Comparison of ENCODE assay signal across 7 mouse cellular contexts in the genomic region with DNA sequence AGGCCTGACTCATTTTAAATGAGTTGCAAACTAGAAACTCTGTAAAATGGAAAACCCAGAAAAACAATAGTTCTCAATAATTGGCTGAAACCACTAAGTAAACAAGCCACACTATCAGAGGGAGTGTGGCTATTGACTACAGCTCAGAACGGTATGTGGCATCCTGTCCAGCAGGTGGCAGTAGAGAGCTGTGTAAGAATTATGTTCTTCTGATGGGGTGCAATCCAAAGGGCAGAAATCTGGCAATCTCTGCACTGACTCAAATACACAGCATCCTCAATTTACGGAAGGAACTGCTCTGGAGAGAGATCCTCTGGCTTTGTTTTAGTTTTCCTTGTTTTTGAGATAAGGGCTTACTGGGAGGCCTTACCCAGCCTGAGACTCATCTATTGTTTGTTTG. TPM values are rescaled to one million over a fixed set of nuclear protein-coding genes. Genes with fewer than 3 reads are reported as not detected.
A peak's percentile ranks its signal among the peaks of the same experiment; 100 is the strongest.
DNase-seq lines count a peak whose midpoint lies in the region; ATAC-seq and TF ChIP-seq lines count a peak whose summit lies in the region.

No protein-coding gene starts in this region.

- H3K9ac ChIP-seq in hindbrain, embryonic 16.5 days (ENCODE audit: low read depth, low read length): no peak overlapping the region

- DNase-seq in T-cell, adult 2 months (ENCODE audit: low spot score): peak; percentile 80
- peak; percentile 84 to 88 for DNase-seq in cerebellum, adult 2 months
- peak; percentile 46 to 81 for DNase-seq in frontal cortex, postnatal 10 days (ENCODE audit: low spot score in 2 of 2)
- peak; percentile 87 to 93 for DNase-seq in left cerebral cortex, adult 18-20 months (ENCODE audit: low spot score in 2 of 2)
- DNase-seq in mesoderm, embryonic 11.5 days (ENCODE audit: low read depth, low spot score): peak; percentile 89
- DNase-seq in spleen, adult 12 weeks (ENCODE audit: low spot score): peak; percentile 54

- H3K4me3 ChIP-seq in cerebellum, adult 2 months (replicated peaks; ENCODE audit: insufficient read depth, low read depth, low read length): no peak overlapping the region
- H3K4me3 ChIP-seq in hindbrain, embryonic 16.5 days (ENCODE audit: low read length): no peak overlapping the region

- H3K9me3 ChIP-seq in hindbrain, embryonic 16.5 days (ENCODE audit: control insufficient read depth, low read length): no peaks in the 10 kb centered on the region

- H3K4me1 ChIP-seq in cerebellum, adult 2 months (ENCODE audit: control insufficient read depth, insufficient read depth, low read length): no peaks in the 10 kb centered on the region
- H3K4me1 ChIP-seq in hindbrain, embryonic 16.5 days (ENCODE audit: control insufficient read depth, insufficient read depth, low read depth, low read length): peaks cover 3% of the 10 kb centered on the region; the same call in 1 of the 2 replicates

- no peak for TF ChIP-seq POLR2A in cerebellum, adult 2 months (IDR thresholded peaks at IDR 0.05; ENCODE audit: borderline replicate concordance, insufficient read depth, low read length)

- no peaks in the 10 kb centered on the region for H3K27me3 ChIP-seq in cerebellum, adult 2 months (ENCODE audit: control insufficient read depth, insufficient read depth, low read length)
- no peaks in the 10 kb centered on the region for H3K27me3 ChIP-seq in hindbrain, embryonic 16.5 days (replicated peaks; ENCODE audit: control insufficient read depth, insufficient read depth, low read length)

- H3K4me2 ChIP-seq in hindbrain, embryonic 16.5 days (ENCODE audit: low read length): no peak overlapping the region

- H3K36me3 ChIP-seq in hindbrain, embryonic 16.5 days (ENCODE audit: control insufficient read depth, insufficient read depth, low read length): no peaks in the 10 kb centered on the region

- peak; percentile 80 for TF ChIP-seq CTCF in cerebellum, adult 2 months (IDR thresholded peaks at IDR 0.05; ENCODE audit: borderline replicate concordance, insufficient read depth, low read depth, low read length)

- 0% methylated on average over 2 of the region's 2 CpGs for WGBS in cerebellum, adult 2 months
- 7% methylated on average over 2 of the region's 2 CpGs for WGBS in hindbrain, embryonic 16.5 days

- peak; percentile 74 for ATAC-seq in hindbrain, embryonic 16.5 days

- H3K27ac ChIP-seq in cerebellum, adult 2 months (ENCODE audit: insufficient read depth, low read length): no peak overlapping the region
- H3K27ac ChIP-seq in hindbrain, embryonic 16.5 days (ENCODE audit: low read depth, low read length): no peak overlapping the region

RNA-seq across cellular contexts. Expression of a gene that starts 15.9 kb away (rescaled TPM):
- 0.98 and 1.1 TPM in 2 replicates for polyA plus RNA-seq in cerebellum, adult 2 months (2012; rRNA removed)
- polyA plus RNA-seq in hindbrain, embryonic 16.5 days (2015; fragmentation: Nextera tagmentation; extraction: Ambion mirVana): 0.34 and 0.43 TPM in 2 replicates
- total RNA-seq in left cerebral cortex, adult 18-20 months (2021): 1 to 10 TPM; 3.6 to 4.5 TPM

RNA-seq across cellular contexts. Expression of a gene that starts 59.2 kb away (rescaled TPM):
- 117 TPM in 2 replicates for polyA plus RNA-seq in cerebellum, adult 2 months (2012; rRNA removed)
- polyA plus RNA-seq in hindbrain, embryonic 16.5 days (2015; fragmentation: Nextera tagmentation; extraction: Ambion mirVana): 38.2 and 40.7 TPM in 2 replicates
- 10 to 100 TPM; 73.9 to 75.8 TPM for total RNA-seq in left cerebral cortex, adult 18-20 months (2021)
